Mouse (Mus musculus) embryonic facial prominence, embryonic 13.5 days (tissue): Measurements from ENCODE around the gene Dnah8. TPM values are rescaled to one million over a fixed set of nuclear protein-coding genes. Genes with fewer than 3 reads are reported as not detected.

Source experiments
- ATAC-seq: fragments of 200-750 bp; cut with Nextera tagmentation; 2 replicates; pipeline ENCODE4 v1.8.0; 2017; ENCODE audit warnings: low read depth; ENCODE audit not compliant: insufficient number of reproducible peaks, insufficient read depth, low FRiP score, low TSS enrichment
- H3K27ac ChIP-seq: fragments of 300-500 bp; sonication (generic); 2 replicates; pipeline ENCODE4 v1.5.1; 2015; ENCODE audit warnings: moderate library complexity, mild to moderate bottlenecking, inconsistent platforms
- H3K27me3 ChIP-seq: fragments of 300-500 bp; sonication (generic); 2 replicates; pipeline ENCODE4 v1.6.1; 2015; ENCODE audit warnings: mild to moderate bottlenecking, inconsistent platforms
- H3K36me3 ChIP-seq: fragments of 300-500 bp; sonication (generic); 2 replicates; pipeline ENCODE4 v1.6.1; 2015; ENCODE audit warnings: mild to moderate bottlenecking, inconsistent platforms
- H3K4me1 ChIP-seq: fragments of 300-500 bp; sonication (generic); 2 replicates; pipeline ENCODE4 v1.6.1; 2015; ENCODE audit warnings: inconsistent platforms
- H3K4me2 ChIP-seq: fragments of 300-500 bp; sonication (generic); 2 replicates; pipeline ENCODE4 v1.6.1; 2015; ENCODE audit warnings: moderate library complexity, mild to moderate bottlenecking, inconsistent platforms
- H3K4me3 ChIP-seq: fragments of 300-500 bp; sonication (generic); 2 replicates; pipeline ENCODE4 v1.5.1; 2015; ENCODE audit warnings: mild to moderate bottlenecking, inconsistent platforms
- H3K9ac ChIP-seq: fragments of 300-500 bp; sonication (generic); 2 replicates; pipeline ENCODE4 v1.6.1; 2015; ENCODE audit warnings: mild to moderate bottlenecking, inconsistent platforms
- H3K9me3 ChIP-seq: fragments of 300-500 bp; sonication (generic); 2 replicates; pipeline ENCODE4 v1.6.1; 2016; ENCODE audit warnings: inconsistent platforms
- WGBS: fragments of 180-500 bp; shearing (Covaris S2); methylation state at CpG from one replicate; pipeline ENCODE4 v1.1.7; 2015; ENCODE audit warnings: mixed read lengths; 5-methylcytosine and 5-hydroxymethylcytosine counted together
- polyA plus RNA-seq: library from polyadenylated mRNA; unstranded; fragments of >200 nt; fragmentation: Nextera tagmentation; extraction: Ambion mirVana; gene quantifications from 2 replicates; pipeline ENCODE4 v1.2.1, GENCODE M21; 2015

The Dnah8 gene
- polyA plus RNA-seq, 1 experiment from 2014 or later, result 2.5 TPM

GRCm38 (mm10) chr17:30594407-30594806 lies 29.7 kb upstream of the Dnah8 start:
- H3K27me3 ChIP-seq, result no peaks in the 10 kb centered on the region
- H3K27ac ChIP-seq, result no peak overlapping the region
- H3K4me2 ChIP-seq, result no peak overlapping the region
- 31% methylated on average over 5 of the region's 5 CpGs for WGBS
- no peak overlapping the region for H3K4me3 ChIP-seq
- ATAC-seq, result no peak
- H3K9me3 ChIP-seq, result no peaks in the 10 kb centered on the region
- peaks cover 6% of the 10 kb centered on the region; the same call in 1 of the 2 replicates for H3K4me1 ChIP-seq
- H3K36me3 ChIP-seq, result peaks cover 60% of the 10 kb centered on the region
- no peak overlapping the region for H3K9ac ChIP-seq

DNA sequence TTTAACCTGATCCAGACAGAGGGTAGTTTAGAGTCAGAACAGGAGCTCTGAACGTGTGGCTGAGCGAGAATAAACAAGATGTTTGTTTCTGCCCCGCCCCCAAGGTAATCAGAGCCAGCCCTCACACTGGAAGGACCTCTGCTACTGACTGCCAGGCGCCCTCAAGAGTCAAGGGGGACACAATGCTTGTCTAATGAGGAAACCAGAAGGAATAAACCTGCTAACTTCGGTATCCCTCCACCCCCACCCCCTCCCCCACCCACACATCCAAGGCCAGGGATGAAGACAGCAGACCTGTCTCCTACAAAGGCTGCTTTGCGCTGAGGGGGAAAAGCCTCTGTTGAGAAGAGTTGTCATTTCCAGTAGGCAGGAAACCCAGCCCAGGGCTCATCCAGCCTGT lies 29.3 kb upstream of the Dnah8 start:
- no peak overlapping the region for H3K4me3 ChIP-seq
- WGBS, result 27% methylated on average over 6 of the region's 6 CpGs

GRCm38 (mm10) chr17:30597786-30598185 lies 26.4 kb upstream of the Dnah8 start:
- Histone ChIP-seq H3K9ac (no peak overlapping the region), H3K36me3 (peaks cover 81% of the 10 kb centered on the region), H3K9me3 (no peaks in the 10 kb centered on the region), H3K4me2 (no peak overlapping the region), H3K27me3 (no peaks in the 10 kb centered on the region), H3K4me3 (no peak overlapping the region), H3K27ac (no peak overlapping the region), H3K4me1 (peaks cover 6% of the 10 kb centered on the region; the same call in 1 of the 2 replicates)
- WGBS, result 93% methylated on average over 9 of the region's 9 CpGs
- no peak for ATAC-seq

More for the DNA sequence above, 29.3 kb upstream of the Dnah8 start:
- no peaks in the 10 kb centered on the region for H3K27me3 ChIP-seq
- H3K36me3 ChIP-seq, result peaks cover 63% of the 10 kb centered on the region
- no peaks in the 10 kb centered on the region for H3K9me3 ChIP-seq
- H3K27ac ChIP-seq, result no peak overlapping the region
- no peak overlapping the region for H3K9ac ChIP-seq
- H3K4me1 ChIP-seq, result peaks cover 6% of the 10 kb centered on the region; the same call in 1 of the 2 replicates
- no peak overlapping the region for H3K4me2 ChIP-seq
- no peak for ATAC-seq

GRCm38 (mm10) chr17:30598300-30598699 lies 25.9 kb upstream of the Dnah8 start:
- no peak for ATAC-seq
- Histone ChIP-seq H3K9me3 (no peaks in the 10 kb centered on the region), H3K4me1 (peaks cover 6% of the 10 kb centered on the region; the same call in 1 of the 2 replicates), H3K36me3 (peaks cover 81% of the 10 kb centered on the region), H3K9ac (no peak overlapping the region), H3K4me2 (no peak overlapping the region), H3K4me3 (no peak overlapping the region), H3K27me3 (no peaks in the 10 kb centered on the region), H3K27ac (no peak overlapping the region)
- WGBS, result 84% methylated on average over 5 of the region's 5 CpGs

- Histone ChIP-seq H3K9me3 (no peaks in the 10 kb centered on the region), H3K4me1 (peaks cover 10% of the 10 kb centered on the region), H3K4me2 (no peak overlapping the region), H3K9ac (no peak overlapping the region), H3K27me3 (no peaks in the 10 kb centered on the region), H3K36me3 (peaks cover 60% of the 10 kb centered on the region), H3K4me3 (no peak overlapping the region), H3K27ac (no peak overlapping the region)
- no peak for ATAC-seq
- 94% methylated on average over 14 of the region's 14 CpGs for WGBS
These were observed 22.0 kb upstream of the Dnah8 start for GRCm38 (mm10) chr17:30602175-30602574.

- WGBS, result 89% methylated on average over 6 of the region's 6 CpGs
- Histone ChIP-seq H3K27me3 (no peaks in the 10 kb centered on the region), H3K36me3 (peaks cover 46% of the 10 kb centered on the region), H3K4me3 (no peak overlapping the region), H3K27ac (no peak overlapping the region), H3K4me1 (peaks cover 23% of the 10 kb centered on the region), H3K9ac (no peak overlapping the region), H3K9me3 (no peaks in the 10 kb centered on the region), H3K4me2 (no peak overlapping the region)
- ATAC-seq, result no peak
These were observed 19.9 kb upstream of the Dnah8 start for GRCm38 (mm10) chr17:30604296-30604695.

DNA sequence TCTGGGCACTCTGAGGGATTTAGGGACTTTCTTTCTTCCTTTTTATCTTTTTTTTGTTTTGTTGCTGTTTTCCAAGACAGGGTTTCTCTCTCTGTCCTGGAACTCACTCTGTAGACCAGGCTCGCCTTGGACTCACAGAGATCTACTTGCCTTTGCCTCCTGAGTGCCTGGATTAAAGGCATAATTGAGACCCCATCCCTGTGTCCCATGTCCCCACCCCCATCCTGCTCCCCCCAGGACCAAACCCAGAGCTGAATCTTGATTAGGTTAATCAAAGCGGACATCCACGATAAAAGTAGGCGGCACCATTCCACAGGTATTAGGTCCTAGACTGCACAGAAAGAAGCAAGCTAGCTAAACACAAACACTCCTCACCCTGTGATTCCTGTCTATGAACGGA lies 19.2 kb upstream of the Dnah8 start:
- no peak overlapping the region for H3K4me2 ChIP-seq
- no peak for ATAC-seq
- H3K4me1 ChIP-seq, result peaks cover 29% of the 10 kb centered on the region
- H3K9ac ChIP-seq, result no peak overlapping the region
- no peaks in the 10 kb centered on the region for H3K9me3 ChIP-seq
- H3K4me3 ChIP-seq, result no peak overlapping the region
- no peak overlapping the region for H3K27ac ChIP-seq
- 77% methylated on average over 5 of the region's 5 CpGs for WGBS
- H3K36me3 ChIP-seq, result peaks cover 41% of the 10 kb centered on the region
- no peaks in the 10 kb centered on the region for H3K27me3 ChIP-seq

DNA sequence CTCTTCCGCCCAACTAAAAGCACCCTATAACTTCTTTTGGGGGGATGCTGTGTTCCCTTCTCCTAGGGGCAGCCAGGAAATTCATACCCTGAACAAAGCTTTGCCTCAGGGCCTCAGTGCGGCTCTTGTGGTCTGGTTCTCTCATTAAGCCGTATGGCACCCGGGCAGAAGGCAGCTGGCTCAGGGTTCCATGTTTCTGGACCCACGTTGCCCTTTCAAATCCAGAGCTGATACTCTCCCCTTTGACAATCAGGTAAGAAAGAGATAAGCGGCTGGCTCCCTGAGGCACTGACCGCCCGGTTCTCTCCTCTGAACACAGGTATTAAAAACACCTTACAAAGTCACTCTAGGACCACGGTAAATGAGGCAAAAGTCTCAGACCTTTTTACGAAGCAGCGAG lies 17.9 kb upstream of the Dnah8 start:
- H3K36me3 ChIP-seq, result peaks cover 29% of the 10 kb centered on the region
- no peak overlapping the region for H3K9ac ChIP-seq
- 81% methylated on average over 11 of the region's 11 CpGs for WGBS
- H3K9me3 ChIP-seq, result no peaks in the 10 kb centered on the region
- H3K4me1 ChIP-seq, result peaks cover 38% of the 10 kb centered on the region
- no peak for ATAC-seq
- H3K27me3 ChIP-seq, result no peaks in the 10 kb centered on the region
- H3K4me2 ChIP-seq, result no peak overlapping the region
- no peak overlapping the region for H3K4me3 ChIP-seq
- H3K27ac ChIP-seq, result no peak overlapping the region

- Histone ChIP-seq H3K36me3 (peaks cover 26% of the 10 kb centered on the region), H3K27ac (no peak overlapping the region), H3K27me3 (no peaks in the 10 kb centered on the region), H3K4me2 (no peak overlapping the region), H3K4me3 (no peak overlapping the region), H3K9ac (no peak overlapping the region), H3K4me1 (peaks cover 42% of the 10 kb centered on the region), H3K9me3 (no peaks in the 10 kb centered on the region)
- 88% methylated on average over 8 of the region's 8 CpGs for WGBS
- ATAC-seq, result no peak
These were observed 17.5 kb upstream of the Dnah8 start for GRCm38 (mm10) chr17:30606634-30607081.

DNA sequence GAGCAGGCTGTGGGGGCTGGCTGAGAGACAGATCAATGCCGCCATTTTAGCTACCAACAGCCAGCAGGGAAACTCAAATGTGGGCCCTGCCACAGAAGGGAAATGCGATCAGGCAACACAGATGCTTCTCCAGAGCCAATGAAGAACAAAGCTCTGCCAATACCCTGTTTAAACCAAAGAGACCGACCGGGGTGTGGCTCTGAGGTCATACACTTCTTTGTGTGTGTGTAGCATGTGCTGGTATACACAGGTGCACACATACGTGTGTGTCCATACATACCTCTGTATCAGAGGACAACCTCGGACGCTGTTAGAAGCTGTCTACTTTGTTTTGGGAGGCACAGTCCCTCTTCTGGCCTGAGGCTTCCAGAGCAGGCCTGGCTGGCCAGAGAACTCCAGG lies 16.8 kb upstream of the Dnah8 start:
- Histone ChIP-seq H3K4me1 (peaks cover 43% of the 10 kb centered on the region), H3K4me3 (no peak overlapping the region), H3K27me3 (no peaks in the 10 kb centered on the region), H3K36me3 (peaks cover 19% of the 10 kb centered on the region), H3K4me2 (no peak overlapping the region), H3K9ac (no peak overlapping the region), H3K27ac (no peak overlapping the region), H3K9me3 (no peaks in the 10 kb centered on the region)
- WGBS, result 85% methylated on average over 7 of the region's 7 CpGs
- ATAC-seq, result no peak

GRCm38 (mm10) chr17:30607909-30608495 lies 16.2 kb upstream of the Dnah8 start:
- 57% methylated on average over 8 of the region's 8 CpGs for WGBS
- Histone ChIP-seq H3K4me3 (no peak overlapping the region), H3K9me3 (no peaks in the 10 kb centered on the region), H3K4me2 (no peak overlapping the region), H3K36me3 (peaks cover 12% of the 10 kb centered on the region), H3K9ac (no peak overlapping the region), H3K4me1 (peaks cover 43% of the 10 kb centered on the region), H3K27me3 (no peaks in the 10 kb centered on the region), H3K27ac (no peak overlapping the region)
- no peak for ATAC-seq

GRCm38 (mm10) chr17:30609305-30609979 lies 14.7 kb upstream of the Dnah8 start:
- Histone ChIP-seq H3K4me1 (peaks cover 43% of the 10 kb centered on the region), H3K9me3 (no peaks in the 10 kb centered on the region), H3K27me3 (no peaks in the 10 kb centered on the region), H3K4me3 (no peak overlapping the region), H3K27ac (no peak overlapping the region), H3K36me3 (0 out of 2 replicates have a peak, but pooled peaks cover 5% of the 10 kb centered on the region), H3K9ac (no peak overlapping the region), H3K4me2 (no peak overlapping the region)
- WGBS, result 88% methylated on average over 16 of the region's 16 CpGs
- ATAC-seq, result no peak
